Mouse (Mus musculus) lung, adult 2 months (tissue): Measurements from ENCODE around the gene Tmem121.

Experiments
- CTCF ChIP-seq: fragments of 200-500 bp; IDR thresholded peaks from 2 replicates; pipeline ENCODE4 v1.5.1; 2011; ENCODE audit warnings: mild to moderate bottlenecking, low read length, control low read depth; ENCODE audit not compliant: insufficient read depth
- POLR2A ChIP-seq: fragments of 200-500 bp; IDR thresholded peaks from 2 replicates; pipeline ENCODE4 v1.6.1; 2011; ENCODE audit warnings: low read depth, mild to moderate bottlenecking, control low read depth, low read length, borderline replicate concordance; ENCODE audit errors: extremely low read depth

- TF ChIP-seq POLR2A (no peak), CTCF (no peak)
Measured at GRCm38 (mm10) chr12:113203522-113203921, 17.8 kb downstream of the Tmem121 start.
